Mouse (Mus musculus) limb, embryonic 11.5 days (tissue): ENCODE results near the gene Htr2a. TPM values are rescaled to one million over a fixed set of nuclear protein-coding genes. Genes with fewer than 3 reads are reported as not detected.
A peak's percentile ranks its signal among the peaks of the same experiment; 100 is the strongest.

Experiments
- ATAC-seq: fragments of 200-750 bp; cut with Nextera tagmentation; 2 replicates; pipeline ENCODE4 v1.8.0; 2017; ENCODE audit warnings: low read depth; ENCODE audit not compliant: insufficient number of reproducible peaks, low FRiP score, low TSS enrichment
- DNase-seq: peaks from one replicate; pipeline ENCODE4 v3.0.0-alpha.2; 2015; ENCODE audit warnings: low spot score
- H3K27ac ChIP-seq: fragments of 300-500 bp; sonication (generic); replicated peaks from 2 replicates; pipeline ENCODE4 v1.5.1; 2014; ENCODE audit warnings: low read depth, mild to moderate bottlenecking, low read length
- H3K27me3 ChIP-seq: fragments of 300-500 bp; sonication (generic); 2 replicates; pipeline ENCODE4 v1.6.1; 2014; ENCODE audit warnings: mild to moderate bottlenecking, low read length, mixed read lengths; ENCODE audit not compliant: control insufficient read depth, insufficient read depth
- H3K36me3 ChIP-seq: fragments of 300-500 bp; sonication (generic); 2 replicates; pipeline ENCODE4 v1.6.1; 2014; ENCODE audit warnings: mild to moderate bottlenecking, low read length, moderate library complexity, mixed read lengths; ENCODE audit not compliant: control insufficient read depth, insufficient read depth
- H3K4me1 ChIP-seq: fragments of 300-500 bp; sonication (generic); 2 replicates; pipeline ENCODE4 v1.6.1; 2014; ENCODE audit warnings: low read length, mixed read lengths; ENCODE audit not compliant: control insufficient read depth, insufficient read depth
- H3K4me2 ChIP-seq: fragments of 300-500 bp; sonication (generic); 2 replicates; pipeline ENCODE4 v1.6.1; 2014; ENCODE audit warnings: low read depth, mild to moderate bottlenecking, moderate library complexity; ENCODE audit not compliant: severe bottlenecking
- H3K4me3 ChIP-seq: fragments of 300-500 bp; sonication (generic); 2 replicates; pipeline ENCODE4 v1.5.1; 2014; ENCODE audit warnings: low read depth, low read length
- H3K9ac ChIP-seq: fragments of 300-500 bp; sonication (generic); 2 replicates; pipeline ENCODE4 v1.6.1; 2014; ENCODE audit warnings: mild to moderate bottlenecking, low read length
- H3K9me3 ChIP-seq: fragments of 300-500 bp; sonication (generic); 2 replicates; pipeline ENCODE4 v1.6.1; 2016; ENCODE audit warnings: low read length; ENCODE audit not compliant: control insufficient read depth
- WGBS: fragments of 180-500 bp; shearing (Covaris S2); extraction: QIAGEN DNeasy Blood & Tissue Kit; methylation state at CpG from one replicate; pipeline ENCODE4 v1.1.7; 2014; 5-methylcytosine and 5-hydroxymethylcytosine counted together
- polyA plus RNA-seq: library from polyadenylated mRNA; unstranded; fragments of >200 nt; fragmentation: Nextera tagmentation; extraction: Ambion mirVana; gene quantifications from 2 replicates; pipeline ENCODE4 v1.2.1, GENCODE M21; 2014

Htr2a gene
- 0.06 and 0.29 TPM in 2 replicates for polyA plus RNA-seq

DNA sequence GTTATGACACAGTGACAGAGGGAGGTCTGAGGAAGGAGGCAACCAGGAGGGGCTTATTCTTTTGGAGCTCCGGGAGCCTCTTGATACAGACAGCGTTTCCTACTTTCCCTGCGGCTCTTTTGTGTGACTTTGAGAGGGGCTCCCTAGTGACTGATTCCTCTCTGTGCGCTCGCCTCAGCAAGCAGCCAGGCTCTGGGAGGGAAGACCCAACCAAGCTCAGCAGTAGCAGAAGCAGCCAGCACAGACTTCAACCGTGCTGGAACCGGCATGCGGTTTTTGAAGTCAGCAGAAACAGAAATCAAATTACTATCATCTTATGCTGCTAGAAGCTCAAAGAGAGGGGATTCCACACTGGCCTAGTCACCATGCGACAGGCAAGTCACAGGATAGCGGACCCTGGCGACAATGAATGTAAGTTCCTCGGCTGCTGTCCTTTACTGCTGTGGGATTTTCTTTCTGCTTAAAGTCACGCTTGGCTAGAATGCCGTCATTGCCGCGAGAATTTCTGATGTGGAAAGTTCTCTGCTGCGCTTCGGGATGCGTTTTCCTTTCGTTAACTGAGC is at the start of gene Htr2a:
Gene Htr2a, plus strand, starts transcription at position 22 of the 563 bp plus-strand sequence.
- Histone ChIP-seq H3K27me3 (peaks cover 10% of the 10 kb centered on the region), H3K36me3 (no peaks in the 10 kb centered on the region), H3K4me1 (no peaks in the 10 kb centered on the region), H3K9ac (no peak within 1 kb of the TSS), H3K27ac (no peak within 1 kb of the TSS), H3K4me3 (peak within 1 kb of the TSS; percentile 5), H3K4me2 (peak within 1 kb of the TSS; percentile 49), H3K9me3 (no peaks in the 10 kb centered on the region)
- 2% methylated on average over 20 of the region's 20 CpGs for WGBS
- DNase-seq (peak; percentile 49), ATAC-seq (no peak)

DNA sequence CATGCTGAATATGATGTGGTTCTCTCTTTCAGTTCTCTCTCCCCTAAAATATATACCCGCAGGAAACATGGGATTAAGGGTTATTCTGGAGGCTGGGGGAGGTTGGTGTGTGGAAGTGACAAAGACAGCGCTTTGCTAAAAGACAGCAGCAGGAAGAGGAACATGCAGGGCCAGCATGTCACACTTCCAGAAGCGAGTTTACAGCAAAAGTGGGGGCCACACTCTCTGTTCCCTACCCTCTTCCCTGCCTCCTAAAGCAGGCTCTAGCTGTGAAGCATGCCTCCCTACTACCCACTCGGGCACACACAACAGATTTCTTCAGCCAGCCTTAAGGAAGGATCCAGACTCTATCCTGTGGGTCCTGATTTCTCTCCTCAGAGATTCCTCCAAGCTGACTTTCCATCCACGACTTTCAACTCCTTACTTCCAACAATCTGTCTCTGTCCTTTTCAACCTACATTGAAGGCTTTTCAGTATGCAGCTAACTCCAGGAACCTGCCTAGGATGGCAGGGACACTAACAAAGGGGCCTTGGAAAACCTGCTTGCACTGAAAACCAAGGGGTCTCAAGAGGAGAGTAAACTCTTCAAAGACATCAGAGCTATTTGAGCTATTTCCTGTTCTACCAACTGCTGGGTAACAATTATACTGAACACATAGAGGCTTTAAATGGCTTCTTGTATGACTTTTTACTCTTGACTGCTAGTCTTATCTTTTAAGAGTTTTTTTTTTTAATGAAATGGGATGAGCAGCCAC is 39.1 kb upstream of the Htr2a start:
- no peak overlapping the region for H3K27ac ChIP-seq
- no peaks in the 10 kb centered on the region for H3K27me3 ChIP-seq
- no peaks in the 10 kb centered on the region for H3K36me3 ChIP-seq
- no peaks in the 10 kb centered on the region for H3K9me3 ChIP-seq
- DNase-seq (no peak), ATAC-seq (no peak)
- no peaks in the 10 kb centered on the region for H3K4me1 ChIP-seq
- H3K4me2 ChIP-seq: no peak overlapping the region
- 77% methylated on average over 5 of the region's 5 CpGs for WGBS
- H3K9ac ChIP-seq: no peak overlapping the region
- H3K4me3 ChIP-seq: no peak overlapping the region

DNA sequence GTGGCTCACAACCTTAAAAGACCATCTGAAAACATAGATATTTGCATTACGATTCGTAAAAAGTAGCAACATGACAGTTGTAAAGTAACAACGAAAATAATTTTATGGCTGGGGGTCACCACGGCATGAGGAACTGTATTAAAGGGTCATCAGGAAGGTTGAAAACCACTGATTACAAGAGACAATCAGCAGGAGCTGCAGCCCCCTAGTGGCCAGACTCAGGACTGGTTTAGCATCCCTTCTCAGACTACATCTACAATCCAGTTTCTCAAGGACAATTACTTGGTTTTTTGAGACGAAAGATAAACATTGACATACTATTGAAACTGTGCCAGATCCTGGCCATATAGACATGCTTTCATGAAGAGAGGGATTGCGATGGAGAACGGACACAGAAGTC is 38.1 kb upstream of the Htr2a start:
- Histone ChIP-seq H3K4me3 (no peak overlapping the region), H3K9me3 (no peaks in the 10 kb centered on the region), H3K4me1 (no peaks in the 10 kb centered on the region), H3K27me3 (no peaks in the 10 kb centered on the region), H3K27ac (no peak overlapping the region), H3K36me3 (no peaks in the 10 kb centered on the region), H3K9ac (no peak overlapping the region), H3K4me2 (no peak overlapping the region)
- ATAC-seq: no peak
- peak; percentile 68 for DNase-seq
- 59% methylated on average over 7 of the region's 7 CpGs for WGBS

DNA sequence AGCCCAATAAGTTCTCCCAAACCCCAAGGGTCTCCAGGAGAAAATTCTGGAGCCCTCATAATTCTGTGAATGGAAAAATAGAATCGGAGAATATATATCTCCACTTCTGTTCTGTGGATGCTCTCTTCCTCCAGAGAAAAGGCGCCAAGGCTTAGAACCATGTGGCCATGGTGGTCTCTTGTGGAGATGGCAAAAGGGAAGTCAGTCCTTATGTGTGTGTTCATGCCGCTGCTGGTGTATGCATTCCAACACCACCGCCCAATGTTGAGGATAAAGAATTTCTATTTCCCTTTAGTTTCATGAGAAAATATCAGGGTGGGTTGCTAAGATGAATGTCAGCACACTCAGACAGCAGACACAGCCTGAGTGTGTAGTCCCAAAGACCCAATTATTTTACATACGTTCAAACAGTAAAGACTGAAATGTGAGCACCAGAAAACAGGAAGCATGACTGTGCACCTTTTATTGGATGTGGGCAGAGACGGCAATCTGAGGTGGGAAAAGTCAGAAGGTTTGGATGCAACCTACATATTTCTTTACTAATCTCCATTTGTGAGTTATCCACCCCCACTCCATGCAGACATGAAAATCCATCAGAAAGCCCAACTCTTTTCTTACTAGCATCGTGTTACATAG is 37.4 kb upstream of the Htr2a start:
- Histone ChIP-seq H3K9me3 (no peaks in the 10 kb centered on the region), H3K27ac (no peak overlapping the region), H3K27me3 (no peaks in the 10 kb centered on the region), H3K4me3 (no peak overlapping the region), H3K4me1 (no peaks in the 10 kb centered on the region), H3K36me3 (no peaks in the 10 kb centered on the region), H3K9ac (no peak overlapping the region), H3K4me2 (no peak overlapping the region)
- ATAC-seq (no peak), DNase-seq (no peak)
- WGBS: 83% methylated on average over 7 of the region's 7 CpGs

DNA sequence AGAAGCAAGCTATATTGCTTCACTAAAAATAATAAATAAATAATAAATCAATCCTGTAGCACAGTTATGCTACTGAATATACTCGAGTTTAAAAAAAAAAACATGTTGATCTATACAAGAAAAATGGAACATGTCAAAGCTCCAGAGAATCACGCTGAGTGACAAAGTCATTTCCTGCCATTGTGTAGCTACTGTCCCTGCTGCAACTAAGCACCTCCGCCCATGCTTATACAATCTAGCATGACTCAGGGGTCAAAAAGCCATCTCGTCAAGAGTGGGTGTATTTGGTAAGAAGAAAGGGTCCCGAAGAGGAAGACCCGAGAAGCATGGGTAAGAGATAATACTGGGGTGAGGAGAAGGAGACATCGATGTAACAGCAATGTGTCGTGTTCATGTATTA is 29.3 kb upstream of the Htr2a start:
- no peaks in the 10 kb centered on the region for H3K4me1 ChIP-seq
- H3K4me2 ChIP-seq: no peak overlapping the region
- ATAC-seq (no peak), DNase-seq (no peak)
- H3K27me3 ChIP-seq: no peaks in the 10 kb centered on the region
- no peaks in the 10 kb centered on the region for H3K9me3 ChIP-seq
- 85% methylated on average over 8 of the region's 8 CpGs for WGBS
- no peaks in the 10 kb centered on the region for H3K36me3 ChIP-seq
- no peak overlapping the region for H3K27ac ChIP-seq
- H3K4me3 ChIP-seq: no peak overlapping the region
- no peak overlapping the region for H3K9ac ChIP-seq

DNA sequence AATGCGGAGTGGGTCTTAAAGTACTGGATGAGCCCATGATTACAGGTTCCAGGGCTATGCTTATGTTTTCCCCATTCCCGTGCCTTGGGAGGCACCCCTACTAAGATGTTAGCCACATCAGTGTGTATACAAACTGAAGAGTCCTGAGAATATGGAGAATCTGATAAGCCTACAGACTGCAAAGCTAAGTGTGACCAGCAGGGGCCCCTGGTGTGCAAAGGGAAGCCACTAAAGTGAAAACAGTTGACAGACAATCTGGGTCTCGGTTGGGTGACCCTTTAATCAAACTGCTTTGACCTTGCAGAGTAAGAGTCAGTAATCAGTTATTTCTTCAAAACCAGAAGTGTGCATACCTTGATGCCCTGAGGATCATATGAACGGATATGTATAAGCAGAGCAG is 21.8 kb upstream of the Htr2a start:
- WGBS: 60% methylated on average over 4 of the region's 4 CpGs
- no peak overlapping the region for H3K4me3 ChIP-seq
- DNase-seq: no peak

DNA sequence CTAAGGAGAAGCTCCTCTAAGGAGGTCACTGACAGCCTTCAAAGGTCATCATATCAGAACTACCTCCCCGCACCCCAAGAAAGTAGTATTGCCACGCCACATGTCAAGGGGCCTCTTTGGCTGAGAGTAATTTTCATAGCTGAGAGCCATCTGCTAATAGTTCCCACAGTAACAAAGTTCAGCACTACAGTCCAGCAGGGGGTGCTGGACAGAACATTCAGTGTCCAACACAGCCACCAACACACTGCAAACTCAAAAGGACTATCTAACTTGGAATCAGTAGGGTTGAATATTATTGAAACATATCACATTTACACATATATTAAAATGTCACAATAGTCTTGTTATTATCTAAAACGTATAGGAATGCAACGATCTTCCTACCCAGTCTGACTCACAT is 2.6 kb upstream of the Htr2a start:
- no peak overlapping the region for H3K9ac ChIP-seq
- ATAC-seq (no peak), DNase-seq (no peak)
- H3K27ac ChIP-seq: no peak overlapping the region
- H3K27me3 ChIP-seq: peaks cover 10% of the 10 kb centered on the region
- no peak overlapping the region for H3K4me2 ChIP-seq
- no peaks in the 10 kb centered on the region for H3K36me3 ChIP-seq
- no peaks in the 10 kb centered on the region for H3K9me3 ChIP-seq
- H3K4me1 ChIP-seq: no peaks in the 10 kb centered on the region
- 84% methylated on average over 4 of the region's 4 CpGs for WGBS
- H3K4me3 ChIP-seq: no peak overlapping the region

More for the DNA sequence above, 21.8 kb upstream of the Htr2a start:
- H3K27ac ChIP-seq: no peak overlapping the region
- ATAC-seq: no peak
- H3K4me1 ChIP-seq: no peaks in the 10 kb centered on the region
- no peaks in the 10 kb centered on the region for H3K36me3 ChIP-seq
- H3K27me3 ChIP-seq: no peaks in the 10 kb centered on the region
- H3K9ac ChIP-seq: no peak overlapping the region
- no peaks in the 10 kb centered on the region for H3K9me3 ChIP-seq
- H3K4me2 ChIP-seq: no peak overlapping the region

DNA sequence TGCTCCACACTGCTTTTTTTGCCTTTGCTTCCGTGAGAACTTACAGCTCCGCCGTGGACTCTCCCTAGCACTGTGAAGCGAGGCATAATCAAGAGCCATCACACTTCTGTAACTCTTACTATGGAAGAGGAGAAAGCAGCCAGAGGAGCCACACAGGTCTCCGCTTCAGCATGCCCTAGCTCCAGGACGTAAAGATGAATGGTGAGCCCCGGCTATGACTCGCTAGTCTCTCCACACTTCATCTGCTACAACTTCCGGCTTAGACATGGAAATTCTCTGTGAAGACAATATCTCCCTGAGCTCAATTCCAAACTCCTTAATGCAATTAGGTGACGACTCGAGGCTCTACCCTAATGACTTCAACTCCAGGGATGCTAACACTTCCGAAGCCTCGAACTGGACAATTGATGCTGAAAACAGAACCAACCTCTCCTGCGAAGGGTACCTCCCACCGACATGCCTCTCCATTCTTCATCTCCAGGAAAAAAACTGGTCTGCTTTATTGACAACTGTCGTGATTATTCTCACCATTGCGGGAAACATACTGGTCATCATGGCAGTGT is 1.1 kb downstream of the Htr2a start:
- Histone ChIP-seq H3K27me3 (peaks cover 10% of the 10 kb centered on the region), H3K27ac (no peak overlapping the region), H3K9me3 (no peaks in the 10 kb centered on the region), H3K4me3 (peak overlapping the region; percentile 5), H3K4me1 (no peaks in the 10 kb centered on the region), H3K4me2 (peak overlapping the region; percentile 49), H3K9ac (no peak overlapping the region), H3K36me3 (no peaks in the 10 kb centered on the region)
- WGBS: 23% methylated on average over 17 of the region's 17 CpGs
- peak; percentile 40 for DNase-seq
- ATAC-seq: no peak
